Mouse (Mus musculus) regulatory T cell (primary cell): ENCODE data around the gene Pmvk.

ENCODE experiments used
- in situ Hi-C: fragments of 300-600 bp; cut with MboI, MseI; formaldehyde crosslinking; loops from one replicate; pipeline ENCODE4 v1.15.1; 2025; ENCODE audit warnings: high pct_unique_total_duplicates

The Pmvk gene

GRCm38 (mm10) chr3:89479055-89479454 is 24.7 kb downstream of the Pmvk start:
- in situ Hi-C loops: no loop called here

GRCm38 (mm10) chr3:89481488-89481887 is 27.1 kb downstream of the Pmvk start:
- in situ Hi-C loops: loop anchor here (5.0 to 10.0 kb wide), 3 partner anchors 34 to 164 kb away; partner anchors contain the start of gene Adam15

GRCm38 (mm10) chr3:89482249-89482648 is 27.9 kb downstream of the Pmvk start:
- in situ Hi-C loops: loop anchor here (5.0 to 10.0 kb wide), 3 partner anchors 35 to 165 kb away; partner anchors contain the start of gene Adam15

DNA sequence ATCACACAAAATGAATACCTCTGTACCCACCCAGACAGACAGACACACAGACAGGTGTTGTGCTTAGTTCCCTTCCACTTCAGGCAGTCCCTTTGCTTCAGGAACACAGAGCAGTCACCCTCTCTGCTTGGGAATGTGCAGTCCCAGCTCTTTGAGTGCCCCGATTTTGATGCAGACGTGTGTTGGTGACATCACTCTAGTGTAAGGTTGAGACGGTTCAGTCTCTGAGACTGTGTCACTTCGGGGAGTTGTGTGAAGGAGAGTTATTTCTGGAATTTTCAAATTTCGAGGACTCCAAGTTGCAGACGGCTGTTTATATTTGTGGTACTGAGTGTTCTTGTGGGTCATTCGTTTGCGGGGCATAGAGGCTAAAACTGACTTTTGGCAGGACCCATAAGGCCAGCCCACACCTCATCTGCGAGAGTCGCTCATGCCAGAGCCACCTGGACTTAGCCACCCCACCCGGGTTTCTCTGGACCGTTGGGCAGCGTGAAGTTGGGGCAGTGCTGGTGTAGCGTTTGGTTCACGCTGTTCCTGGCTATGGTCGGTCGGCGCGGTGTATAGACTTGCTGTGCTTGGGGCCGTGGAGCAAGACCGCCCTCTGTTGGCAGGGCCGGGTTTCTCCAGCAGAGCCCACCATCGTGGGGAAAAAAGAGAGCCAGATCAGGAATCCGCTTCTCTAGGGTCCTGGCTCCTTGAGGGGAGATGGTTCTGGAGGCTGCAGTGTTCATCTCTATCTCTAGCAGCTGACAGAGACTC is 30.6 kb downstream of the Pmvk start:
- in situ Hi-C loops: loop anchor here (5.0 to 10.0 kb wide), 3 partner anchors 38 to 168 kb away; partner anchors contain the start of gene Adam15

DNA sequence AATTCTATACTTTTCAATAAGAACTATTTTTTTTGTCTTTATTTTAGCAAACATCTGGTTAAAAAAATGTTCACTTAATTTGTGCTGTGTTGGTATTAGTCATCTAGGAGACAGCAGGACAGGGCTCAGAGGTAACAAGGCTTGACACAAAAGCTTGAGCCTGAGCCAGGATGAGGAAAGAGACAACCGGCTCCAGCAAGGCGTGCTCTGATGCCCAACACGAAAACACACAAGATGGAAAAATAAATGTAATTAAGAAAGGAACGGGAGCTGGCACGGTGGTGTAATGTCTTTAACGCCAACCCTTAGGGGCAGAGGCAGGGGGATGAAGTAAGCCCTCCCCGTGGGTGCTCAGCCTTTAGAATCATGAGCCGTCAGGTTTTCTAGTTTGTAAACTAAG is 31.8 kb downstream of the Pmvk start:
- in situ Hi-C loops: loop anchor here (10.0 kb wide), 1 partner anchor 141 kb away; the partner anchor contains the start of gene Adam15

DNA sequence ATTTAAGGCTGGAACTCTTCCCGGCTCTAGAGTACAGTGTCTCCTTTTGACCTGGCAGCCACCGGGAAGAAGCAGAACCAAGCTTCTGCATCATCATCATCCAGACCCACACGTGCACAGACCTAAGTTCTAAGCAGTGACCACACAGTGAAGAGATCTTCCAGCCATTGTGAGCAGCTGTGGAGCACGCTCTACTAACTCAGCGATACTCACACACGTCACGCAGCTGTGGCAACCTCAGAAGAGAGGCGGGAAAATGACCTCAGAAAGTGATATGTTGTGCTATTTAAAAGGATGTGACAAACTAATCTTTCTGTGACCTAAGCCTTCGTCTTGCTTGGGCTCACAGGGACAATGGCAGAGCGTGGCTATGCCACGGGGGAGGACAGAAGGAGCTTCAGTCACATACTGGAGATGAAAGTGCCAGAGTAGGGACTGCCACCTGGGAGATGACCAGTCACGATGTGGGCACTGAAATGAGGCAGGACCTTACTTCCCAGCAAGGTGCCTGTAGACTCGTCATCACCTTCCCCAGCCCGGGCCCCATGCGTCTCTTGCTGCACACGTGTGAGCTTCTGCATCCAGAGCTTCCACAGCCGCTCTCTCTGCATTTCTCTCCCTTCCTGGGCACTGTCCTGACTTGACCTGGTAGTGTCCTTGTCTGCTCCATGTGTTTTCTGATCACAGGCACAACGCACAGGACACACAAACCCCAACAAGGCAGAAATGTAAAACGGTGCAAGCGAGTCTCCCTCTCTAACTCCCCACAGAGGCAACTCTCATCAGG is 32.8 kb downstream of the Pmvk start:
- in situ Hi-C loops: loop anchor here (10.0 kb wide), 1 partner anchor 142 kb away; the partner anchor contains the start of gene Adam15

GRCm38 (mm10) chr3:89490790-89491189 is 36.4 kb downstream of the Pmvk start:
- in situ Hi-C loops: no loop called here

- in situ Hi-C loops: no loop called here
Measured at GRCm38 (mm10) chr3:89491559-89491958, 37.2 kb downstream of the Pmvk start.

DNA sequence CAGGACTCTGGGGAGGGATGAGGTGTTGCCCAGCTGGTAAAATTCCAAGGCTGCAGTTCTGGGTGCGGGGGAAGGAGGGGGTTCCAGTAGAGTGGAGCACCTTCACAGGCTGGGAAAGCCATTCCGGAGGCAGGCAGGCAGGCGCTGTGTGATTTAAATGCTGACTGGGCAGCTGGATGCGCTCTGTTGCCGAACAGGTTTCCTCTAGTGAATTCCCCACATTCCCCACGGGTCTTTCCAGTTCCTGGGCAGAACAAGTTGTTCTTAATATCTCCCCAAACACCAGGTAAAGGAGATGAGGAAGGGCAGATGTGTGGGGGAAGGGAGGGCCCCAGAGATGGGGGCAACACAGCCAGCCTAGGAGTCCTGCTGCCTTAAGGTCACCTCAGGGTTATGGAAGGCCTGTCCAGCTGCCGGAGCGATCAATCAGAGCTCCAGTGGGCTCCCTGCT is 38.4 kb downstream of the Pmvk start:
- in situ Hi-C loops: no loop called here

GRCm38 (mm10) chr3:89494630-89495029 is 40.3 kb downstream of the Pmvk start:
- in situ Hi-C loops: no loop called here

DNA sequence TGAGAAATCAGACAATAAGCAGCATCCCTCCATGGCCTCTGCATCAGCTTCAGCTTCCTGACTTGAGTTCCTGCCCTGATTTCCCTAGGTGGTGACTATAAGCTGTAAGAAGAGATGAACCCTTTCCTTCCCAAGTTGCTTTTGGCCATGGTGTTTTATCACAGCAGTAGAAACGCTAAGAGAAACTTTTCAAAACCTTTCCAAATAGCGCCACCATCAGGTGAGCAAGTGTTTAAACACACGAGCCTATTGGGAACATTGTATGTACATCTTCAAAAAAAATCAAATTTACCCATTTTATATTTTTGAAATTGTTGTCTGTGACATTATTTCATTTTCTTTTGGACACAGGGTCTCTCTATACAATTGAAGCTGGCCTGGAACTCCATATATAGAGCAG is 42.0 kb downstream of the Pmvk start:
- in situ Hi-C loops: no loop called here

DNA sequence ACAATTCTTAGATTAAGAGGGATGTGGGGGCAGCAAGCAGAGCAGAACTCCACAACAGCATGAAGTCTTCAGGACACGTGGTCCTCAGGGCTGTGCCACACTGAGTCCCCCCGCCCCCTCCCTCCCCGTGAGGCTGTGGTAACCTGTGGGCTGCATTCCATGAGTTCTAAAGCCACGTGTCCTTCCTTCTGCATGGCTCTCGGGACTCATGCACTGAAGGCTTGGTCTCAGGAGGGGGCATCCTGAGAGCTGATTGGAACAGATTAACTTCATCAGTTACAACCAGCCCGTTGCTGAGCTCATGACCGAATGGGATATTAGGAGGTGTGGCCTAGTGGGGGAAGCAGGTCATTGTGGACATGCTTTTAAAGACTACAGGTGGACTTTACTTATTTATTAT is 45.4 kb downstream of the Pmvk start:
- in situ Hi-C loops: loop anchor here (25.0 kb wide), 1 partner anchor 188 kb away; no protein-coding TSS in a partner anchor

DNA sequence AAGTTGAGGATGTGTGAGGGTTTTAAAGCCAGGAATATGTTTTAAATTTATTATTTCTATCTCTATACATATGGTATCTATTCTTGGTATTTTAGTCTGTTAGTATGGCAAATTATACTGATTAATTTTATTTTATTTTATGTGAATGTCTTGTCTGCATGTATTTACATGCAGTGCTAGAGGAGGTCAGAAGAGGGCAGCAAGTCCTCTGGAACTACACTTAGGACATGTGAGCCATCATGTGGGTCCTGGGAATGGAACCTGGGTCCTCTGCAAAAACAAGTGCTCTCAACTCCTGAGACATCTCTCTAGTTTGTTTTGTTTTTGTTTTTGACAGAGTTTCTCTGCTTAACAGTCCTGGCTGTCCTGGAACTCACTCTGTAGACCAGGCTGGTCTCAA is 47.1 kb downstream of the Pmvk start:
- in situ Hi-C loops: loop anchor here (25.0 kb wide), 1 partner anchor 186 kb away; no protein-coding TSS in a partner anchor

GRCm38 (mm10) chr3:89502551-89502950 is 48.2 kb downstream of the Pmvk start:
- in situ Hi-C loops: loop anchor here (25.0 kb wide), 1 partner anchor 185 kb away; no protein-coding TSS in a partner anchor

GRCm38 (mm10) chr3:89508041-89508440 is 53.7 kb downstream of the Pmvk start:
- in situ Hi-C loops: loop anchor here (5.0 to 25.0 kb wide), 2 partner anchors 179 to 259 kb away; no protein-coding TSS in a partner anchor

DNA sequence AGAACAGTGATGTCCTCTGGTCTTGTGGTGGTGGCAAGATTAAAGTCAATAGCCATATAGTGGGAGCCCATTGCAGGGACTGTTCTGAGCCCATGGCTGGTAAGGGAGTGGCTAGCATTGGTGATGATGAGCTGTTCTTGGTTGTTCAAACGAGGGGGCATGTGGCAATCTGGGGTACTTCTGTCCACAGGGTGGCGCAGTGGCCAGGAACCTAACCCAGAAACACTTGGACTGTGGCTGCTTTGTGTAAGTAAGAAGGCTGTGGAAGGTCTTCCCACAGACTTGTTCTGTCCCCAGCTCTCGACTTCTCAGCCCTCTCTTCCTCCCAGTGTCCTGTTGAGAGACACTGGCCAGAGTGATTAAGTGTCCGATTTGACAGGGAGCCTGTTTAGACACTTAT is 56.6 kb downstream of the Pmvk start:
- in situ Hi-C loops: loop anchor here (25.0 kb wide), 1 partner anchor 176 kb away; no protein-coding TSS in a partner anchor

DNA sequence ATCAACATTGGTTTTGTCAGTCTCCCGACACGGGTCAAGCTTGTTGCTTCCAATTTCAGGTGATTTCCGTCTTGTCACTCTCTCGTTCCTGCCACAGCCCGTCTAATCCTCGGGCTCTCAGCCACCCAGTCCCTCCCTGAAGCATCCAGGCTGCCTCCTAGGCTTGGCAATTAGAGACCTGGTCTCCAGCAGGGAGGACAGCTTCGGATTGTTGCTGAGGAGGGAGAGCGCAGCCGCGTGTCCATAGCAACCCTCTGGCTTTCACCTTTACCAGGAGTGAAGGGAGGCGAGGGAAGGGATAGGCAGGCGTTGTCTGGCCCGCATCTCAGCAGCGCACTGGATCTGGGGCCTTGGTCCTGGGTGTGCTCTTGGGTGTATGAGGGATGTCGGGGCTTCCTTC is 57.1 kb downstream of the Pmvk start:
- in situ Hi-C loops: loop anchor here (25.0 kb wide), 1 partner anchor 176 kb away; no protein-coding TSS in a partner anchor

GRCm38 (mm10) chr3:89512225-89512624 is 57.9 kb downstream of the Pmvk start:
- in situ Hi-C loops: loop anchor here (25.0 kb wide), 1 partner anchor 175 kb away; no protein-coding TSS in a partner anchor

- in situ Hi-C loops: loop anchor here (25.0 kb wide), 1 partner anchor 172 kb away; no protein-coding TSS in a partner anchor
Measured at GRCm38 (mm10) chr3:89515444-89515843, 61.1 kb downstream of the Pmvk start.

DNA sequence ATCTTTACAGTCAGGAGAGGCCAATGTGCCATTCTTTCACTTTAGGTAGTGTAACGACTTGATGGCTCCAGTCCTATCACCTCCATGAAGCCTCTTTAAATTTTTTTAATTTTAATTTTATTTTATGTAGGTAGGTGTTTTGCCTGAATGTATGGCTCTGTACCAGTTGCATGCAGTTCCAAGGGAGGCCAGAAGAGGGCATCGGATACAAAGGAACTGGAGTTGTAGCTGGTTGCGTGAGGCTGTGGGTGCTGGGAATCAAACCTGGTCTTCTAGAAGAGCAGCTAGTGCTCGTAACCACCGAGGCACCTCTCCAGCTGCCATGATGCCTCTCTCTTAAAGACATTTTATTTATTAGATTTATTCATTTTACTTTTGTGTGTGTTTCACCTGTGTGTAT is 62.0 kb downstream of the Pmvk start:
- in situ Hi-C loops: loop anchor here (25.0 kb wide), 1 partner anchor 171 kb away; no protein-coding TSS in a partner anchor
